Mouse (Mus musculus) E14TG2a.4 (cell line): Measurements from ENCODE around the gene Pex26.

Experiments used
- CTCF ChIP-seq: conservative IDR thresholded peaks from 2 replicates; pipeline ENCODE4 v1.5.1; 2014; ENCODE audit warnings: low read length
- NANOG ChIP-seq: IDR thresholded peaks from 2 replicates; pipeline ENCODE4 v1.6.1; 2014; ENCODE audit warnings: borderline replicate concordance, low read length, mixed read lengths
- POU5F1 ChIP-seq: IDR thresholded peaks from 2 replicates; pipeline ENCODE4 v1.6.1; 2014; ENCODE audit warnings: low read length, borderline replicate concordance

DNA sequence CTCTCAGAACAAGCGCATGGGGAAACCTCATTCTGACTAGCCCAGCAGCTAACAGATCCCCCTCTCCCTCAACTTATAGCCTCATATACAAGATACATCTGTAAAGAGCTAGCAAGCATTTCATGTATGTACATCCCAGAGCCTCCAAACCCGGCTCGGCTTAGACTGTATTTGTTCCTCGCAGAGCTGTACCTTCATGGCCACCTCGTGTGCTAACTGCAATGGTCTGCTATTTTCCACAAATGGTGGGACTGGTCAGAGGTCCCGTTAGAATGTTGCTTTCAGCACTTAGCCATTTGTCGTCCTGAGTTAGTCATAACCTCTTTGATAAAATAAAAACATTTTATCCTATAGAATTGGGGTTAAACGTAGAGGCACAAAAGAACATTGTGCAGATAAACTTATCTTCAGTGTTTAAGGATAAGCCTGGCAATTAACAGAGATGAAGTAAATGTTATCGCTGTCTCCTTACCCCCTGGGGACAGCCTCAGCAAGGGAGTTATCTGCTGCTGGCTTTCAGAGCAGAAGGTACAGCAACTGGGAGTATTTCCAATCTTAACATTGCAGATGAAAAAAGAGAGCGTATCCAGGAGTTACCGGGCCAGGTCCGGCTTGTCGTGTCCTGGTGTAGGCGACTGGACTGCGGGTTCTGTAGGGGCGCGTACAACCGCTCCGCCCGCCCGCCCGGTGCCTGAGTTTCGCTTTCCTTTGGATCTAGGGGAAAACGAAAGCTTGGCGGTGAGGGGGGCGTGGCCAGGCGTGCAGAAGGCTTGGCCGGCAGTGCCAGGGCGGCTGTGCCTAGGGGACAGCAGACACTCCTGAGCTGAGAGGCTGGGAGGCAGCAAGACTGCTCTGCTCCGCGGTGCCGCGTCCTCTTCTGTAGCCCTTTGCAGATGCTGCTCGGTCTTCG lies 61.9 kb downstream of the Pex26 start, which contains the start of gene Usp18:
- TF ChIP-seq CTCF (no peak), POU5F1 (no peak), NANOG (no peak)
